Comparison of ENCODE assay signal across 15 mouse cellular contexts in genomic region chr3:21466113-21466645, GRCm38 (mm10).
A peak's percentile ranks its signal among the peaks of the same experiment; 100 is the strongest.
DNase-seq lines count a peak whose midpoint lies in the region; ATAC-seq lines count a peak whose summit lies in the region.
"Had no signal": no experiment of that assay in that cellular context is flagged by ENCODE, and none has a peak within 500 bp of the region (broad histone marks: within the 10 kb centered on the region; RNA-seq: fewer than 3 reads in every experiment).

No protein-coding gene starts in this region.

- DNase-seq in frontal cortex, postnatal 14 days (ENCODE audit: low spot score in 2 of 2): no peak
- peak; percentile 5 to 9 for DNase-seq in layer of hippocampus, postnatal 36 days
- DNase-seq in layer of hippocampus, adult 11-12 months (ENCODE audit: low spot score): no peak
- DNase-seq in Muller cell, postnatal 12 days (ENCODE audit: inconsistent ontology term): peak; percentile 31
- DNase-seq in cerebellum, adult 8-10 months: peak; percentile 3
- DNase-seq in thymus, postnatal 4 days: no peak
- DNase-seq: adrenal gland, postnatal 10 days; heart, adult 18-20 months; heart, postnatal 36 days; kidney, postnatal 10 days; thymus, postnatal 25 days had no signal

- peak; percentile 86 for ATAC-seq in frontal cortex, adult (ENCODE audit: low TSS enrichment)
- no peak for ATAC-seq in megakaryocyte, adult 5-6 weeks (ENCODE audit: poor library complexity, severe bottlenecking)
- ATAC-seq: midbrain, embryonic 13.5 days; Patski had no signal

Comparison
In these comparisons a context has a peak if more than half of its experiments do, and no peak if none do; other contexts are left out.
1. DNase-seq: peak in layer of hippocampus, postnatal 36 days (2 of 2), Muller cell, postnatal 12 days (single experiment) and cerebellum, adult 8-10 months (single experiment); none in frontal cortex, postnatal 14 days (0 of 2), layer of hippocampus, adult 11-12 months (single experiment) and thymus, postnatal 4 days (single experiment).